Mouse (Mus musculus): ENCODE measurements around the gene Taf1.
A peak's percentile ranks its signal among the peaks of the same experiment; 100 is the strongest.

The Taf1 gene

GRCm38 (mm10) chrX:101532347-101533221 lies at the start of gene Taf1:
Taf1 (plus strand) TSS chrX:101532734.
- DNase-seq (ENCODE audit: inconsistent age in 2 of 2, low spot score in 1 of 2), result peak; percentile 94 to 96

GRCm38 (mm10) chrX:101486487-101487152 lies 45.9 kb upstream of the Taf1 start:
- DNase-seq (ENCODE audit: inconsistent age in 2 of 2, low spot score in 1 of 2), result peak; percentile 50 to 64

- peak in 1 of 2 experiments; percentile 42 for DNase-seq (ENCODE audit: inconsistent age in 2 of 2, low spot score in 1 of 2)
Measured at GRCm38 (mm10) chrX:101504636-101505035, 27.9 kb upstream of the Taf1 start.

GRCm38 (mm10) chrX:101515710-101516109 lies 16.8 kb upstream of the Taf1 start:
- no peak for DNase-seq (ENCODE audit: inconsistent age in 2 of 2, low spot score in 1 of 2)

GRCm38 (mm10) chrX:101518006-101518405 lies 14.5 kb upstream of the Taf1 start:
- DNase-seq (ENCODE audit: inconsistent age in 2 of 2, low spot score in 1 of 2), result no peak

GRCm38 (mm10) chrX:101522027-101522426 lies 10.5 kb upstream of the Taf1 start:
- peak in 1 of 2 experiments; percentile 34 for DNase-seq (ENCODE audit: inconsistent age in 2 of 2, low spot score in 1 of 2)

- peak in 1 of 2 experiments; percentile 45 for DNase-seq (ENCODE audit: inconsistent age in 2 of 2, low spot score in 1 of 2)
Measured at GRCm38 (mm10) chrX:101527356-101527755, 5.2 kb upstream of the Taf1 start.

GRCm38 (mm10) chrX:101585455-101585854 lies 52.9 kb downstream of the Taf1 start:
- no peak for DNase-seq (ENCODE audit: inconsistent age in 2 of 2, low spot score in 1 of 2)

- no peak for DNase-seq (ENCODE audit: inconsistent age in 2 of 2, low spot score in 1 of 2)
Measured at GRCm38 (mm10) chrX:101616183-101616582, 83.6 kb downstream of the Taf1 start.

- DNase-seq (ENCODE audit: inconsistent age in 2 of 2, low spot score in 1 of 2), result no peak
Measured at GRCm38 (mm10) chrX:101617889-101618288, 85.4 kb downstream of the Taf1 start.

- DNase-seq (ENCODE audit: inconsistent age in 2 of 2, low spot score in 1 of 2), result peak in 1 of 2 experiments; percentile 38
Measured at GRCm38 (mm10) chrX:101620317-101620716, 87.8 kb downstream of the Taf1 start.

GRCm38 (mm10) chrX:101622539-101622938 lies 90.0 kb downstream of the Taf1 start:
- no peak for DNase-seq (ENCODE audit: inconsistent age in 2 of 2, low spot score in 1 of 2)

- no peak for DNase-seq (ENCODE audit: inconsistent age in 2 of 2, low spot score in 1 of 2)
Measured at GRCm38 (mm10) chrX:101636821-101637525, 104.4 kb downstream of the Taf1 start.

GRCm38 (mm10) chrX:101638856-101639255 lies 106.3 kb downstream of the Taf1 start:
- no peak for DNase-seq (ENCODE audit: inconsistent age in 2 of 2, low spot score in 1 of 2)

- DNase-seq (ENCODE audit: inconsistent age in 2 of 2, low spot score in 1 of 2), result peak; percentile 18 to 76
Measured at GRCm38 (mm10) chrX:101639306-101639705, 106.8 kb downstream of the Taf1 start.

- DNase-seq (ENCODE audit: inconsistent age in 2 of 2, low spot score in 1 of 2), result peak; percentile 89 to 96
Measured at GRCm38 (mm10) chrX:101639741-101640166, 107.2 kb downstream of the Taf1 start, which contains the start of gene Ogt. Ogt (plus strand) TSS chrX:101640060.

- DNase-seq (ENCODE audit: inconsistent age in 2 of 2, low spot score in 1 of 2), result peak; percentile 43 to 79
Measured at GRCm38 (mm10) chrX:101640194-101641160, 107.9 kb downstream of the Taf1 start.

- DNase-seq (ENCODE audit: inconsistent age in 2 of 2, low spot score in 1 of 2), result no peak
Measured at GRCm38 (mm10) chrX:101641161-101641530, 108.6 kb downstream of the Taf1 start.

GRCm38 (mm10) chrX:101642091-101642490 lies 109.6 kb downstream of the Taf1 start:
- DNase-seq (ENCODE audit: inconsistent age in 2 of 2, low spot score in 1 of 2), result no peak

- DNase-seq (ENCODE audit: inconsistent age in 2 of 2, low spot score in 1 of 2), result peak in 1 of 2 experiments; percentile 40
Measured at GRCm38 (mm10) chrX:101645286-101645685, 112.8 kb downstream of the Taf1 start.

Data from adrenal gland, adult (tissue).